Mouse (Mus musculus): Measurements from ENCODE around the gene Alyref. TPM values are rescaled to one million over a fixed set of nuclear protein-coding genes. Genes with fewer than 3 reads are reported as not detected.

Alyref gene
- polyA plus RNA-seq, 1 experiment from 2014 or later = 448 TPM

GRCm38 (mm10) chr11:120550810-120551440 is 47.2 kb downstream of the Alyref start, which contains the start of gene Ppp1r27:
Gene Ppp1r27, minus strand, starts transcription at chr11:120551132.
- WGBS = 93% methylated on average over 28 of the region's 28 CpGs
- 0 out of 2 replicates have a peak within 1 kb of the TSS, but pooled peaks have one; percentile 84 for H3K27ac ChIP-seq (ENCODE audit: low read depth)

GRCm38 (mm10) chr11:120549986-120550809 is 48.0 kb downstream of the Alyref start:
- DNase-seq (ENCODE audit: low spot score) = no peak
- peak; percentile 41 for ATAC-seq (replicated peaks; ENCODE audit: low FRiP score, low TSS enrichment, low read depth)
- WGBS = 66% methylated on average over 11 of the region's 11 CpGs

More at GRCm38 (mm10) chr11:120550810-120551440, 47.2 kb downstream of the Alyref start, which contains the start of gene Ppp1r27:
- Histone ChIP-seq H3K4me1 (replicated peaks; ENCODE audit: control insufficient read depth, insufficient read depth, low read length) (peaks cover 15% of the 10 kb centered on the region), H3K9me3 (ENCODE audit: control insufficient read depth, low read length) (no peaks in the 10 kb centered on the region), H3K4me2 (ENCODE audit: low read length) (peak within 1 kb of the TSS; percentile 89), H3K36me3 (ENCODE audit: control insufficient read depth, insufficient read depth, low read length) (peaks cover 4% of the 10 kb centered on the region; the same call in 1 of the 2 replicates), H3K4me3 (ENCODE audit: low read depth, low read length) (peak within 1 kb of the TSS; percentile 83), H3K9ac (ENCODE audit: low read length) (peak within 1 kb of the TSS; percentile 89), H3K27me3 (replicated peaks; ENCODE audit: control insufficient read depth, insufficient read depth, low read length) (no peaks in the 10 kb centered on the region)
- no peak for ATAC-seq (replicated peaks; ENCODE audit: low FRiP score, low TSS enrichment, low read depth)
- DNase-seq (ENCODE audit: low spot score) = no peak

GRCm38 (mm10) chr11:120549168-120549945 is 48.8 kb downstream of the Alyref start, which contains the start of gene Mcrip1:
Gene Mcrip1, minus strand, starts transcription at chr11:120549727.
- under 1% methylated on average over 76 of the region's 87 CpGs for WGBS

More at GRCm38 (mm10) chr11:120549986-120550809, 48.0 kb downstream of the Alyref start:
- Histone ChIP-seq H3K27ac (ENCODE audit: low read depth) (peak overlapping the region; percentile 84; the same call in 1 of the 2 replicates), H3K4me1 (replicated peaks; ENCODE audit: control insufficient read depth, insufficient read depth, low read length) (peaks cover 15% of the 10 kb centered on the region), H3K4me2 (ENCODE audit: low read length) (peak overlapping the region; percentile 89), H3K9ac (ENCODE audit: low read length) (peak overlapping the region; percentile 89), H3K4me3 (ENCODE audit: low read depth, low read length) (peak overlapping the region; percentile 83), H3K27me3 (replicated peaks; ENCODE audit: control insufficient read depth, insufficient read depth, low read length) (no peaks in the 10 kb centered on the region), H3K9me3 (ENCODE audit: control insufficient read depth, low read length) (no peaks in the 10 kb centered on the region), H3K36me3 (ENCODE audit: control insufficient read depth, insufficient read depth, low read length) (peaks cover 5% of the 10 kb centered on the region)

GRCm38 (mm10) chr11:120548786-120549167 is 49.4 kb downstream of the Alyref start:
- H3K9me3 ChIP-seq (ENCODE audit: control insufficient read depth, low read length) = no peaks in the 10 kb centered on the region
- no peaks in the 10 kb centered on the region for H3K27me3 ChIP-seq (replicated peaks; ENCODE audit: control insufficient read depth, insufficient read depth, low read length)
- H3K36me3 ChIP-seq (ENCODE audit: control insufficient read depth, insufficient read depth, low read length) = peaks cover 19% of the 10 kb centered on the region
- H3K27ac ChIP-seq (ENCODE audit: low read depth) = peak overlapping the region; percentile 84
- peak overlapping the region; percentile 89 for H3K4me2 ChIP-seq (ENCODE audit: low read length)
- H3K9ac ChIP-seq (ENCODE audit: low read length) = peak overlapping the region; percentile 89
- ATAC-seq (replicated peaks; ENCODE audit: low FRiP score, low TSS enrichment, low read depth) (no peak), DNase-seq (ENCODE audit: low spot score) (no peak)
- H3K4me1 ChIP-seq (replicated peaks; ENCODE audit: control insufficient read depth, insufficient read depth, low read length) = peaks cover 15% of the 10 kb centered on the region
- peak overlapping the region; percentile 83 for H3K4me3 ChIP-seq (ENCODE audit: low read depth, low read length)
- WGBS = 18% methylated on average over 7 of the region's 7 CpGs

More at GRCm38 (mm10) chr11:120549168-120549945, 48.8 kb downstream of the Alyref start, which contains the start of gene Mcrip1:
- Histone ChIP-seq H3K9me3 (ENCODE audit: control insufficient read depth, low read length) (no peaks in the 10 kb centered on the region), H3K4me2 (ENCODE audit: low read length) (peak within 1 kb of the TSS; percentile 89), H3K27me3 (replicated peaks; ENCODE audit: control insufficient read depth, insufficient read depth, low read length) (no peaks in the 10 kb centered on the region), H3K4me1 (replicated peaks; ENCODE audit: control insufficient read depth, insufficient read depth, low read length) (peaks cover 15% of the 10 kb centered on the region), H3K4me3 (ENCODE audit: low read depth, low read length) (peak within 1 kb of the TSS; percentile 83), H3K9ac (ENCODE audit: low read length) (peak within 1 kb of the TSS; percentile 89), H3K27ac (ENCODE audit: low read depth) (peak within 1 kb of the TSS; percentile 84), H3K36me3 (ENCODE audit: control insufficient read depth, insufficient read depth, low read length) (peaks cover 13% of the 10 kb centered on the region)
- ATAC-seq (replicated peaks; ENCODE audit: low FRiP score, low TSS enrichment, low read depth) = peak; percentile 82
- peak; percentile 91 for DNase-seq (ENCODE audit: low spot score)

GRCm38 (mm10) chr11:120548214-120548613 is 50.0 kb downstream of the Alyref start:
- 85% methylated on average over 3 of the region's 3 CpGs for WGBS

GRCm38 (mm10) chr11:120547469-120547868 is 50.7 kb downstream of the Alyref start:
- Histone ChIP-seq H3K4me2 (ENCODE audit: low read length) (no peak overlapping the region), H3K9ac (ENCODE audit: low read length) (no peak overlapping the region), H3K9me3 (ENCODE audit: control insufficient read depth, low read length) (no peaks in the 10 kb centered on the region), H3K4me1 (replicated peaks; ENCODE audit: control insufficient read depth, insufficient read depth, low read length) (peaks cover 15% of the 10 kb centered on the region), H3K4me3 (ENCODE audit: low read depth, low read length) (no peak overlapping the region), H3K27ac (ENCODE audit: low read depth) (no peak overlapping the region), H3K36me3 (ENCODE audit: control insufficient read depth, insufficient read depth, low read length) (peaks cover 32% of the 10 kb centered on the region), H3K27me3 (replicated peaks; ENCODE audit: control insufficient read depth, insufficient read depth, low read length) (no peaks in the 10 kb centered on the region)
- DNase-seq (ENCODE audit: low spot score) (no peak), ATAC-seq (replicated peaks; ENCODE audit: low FRiP score, low TSS enrichment, low read depth) (no peak)
- WGBS = 52% methylated on average over 2 of the region's 2 CpGs

More at GRCm38 (mm10) chr11:120548214-120548613, 50.0 kb downstream of the Alyref start:
- peak overlapping the region; percentile 84; the same call in 1 of the 2 replicates for H3K27ac ChIP-seq (ENCODE audit: low read depth)
- peaks cover 25% of the 10 kb centered on the region for H3K36me3 ChIP-seq (ENCODE audit: control insufficient read depth, insufficient read depth, low read length)
- no peak for DNase-seq (ENCODE audit: low spot score)
- H3K27me3 ChIP-seq (replicated peaks; ENCODE audit: control insufficient read depth, insufficient read depth, low read length) = no peaks in the 10 kb centered on the region
- H3K9me3 ChIP-seq (ENCODE audit: control insufficient read depth, low read length) = no peaks in the 10 kb centered on the region
- H3K4me2 ChIP-seq (ENCODE audit: low read length) = peak overlapping the region; percentile 89
- ATAC-seq (replicated peaks; ENCODE audit: low FRiP score, low TSS enrichment, low read depth) = no peak
- peak overlapping the region; percentile 83 for H3K4me3 ChIP-seq (ENCODE audit: low read depth, low read length)
- peak overlapping the region; percentile 89 for H3K9ac ChIP-seq (ENCODE audit: low read length)
- H3K4me1 ChIP-seq (replicated peaks; ENCODE audit: control insufficient read depth, insufficient read depth, low read length) = peaks cover 15% of the 10 kb centered on the region

- 100% methylated on average over 3 of the region's 3 CpGs for WGBS
- no peak overlapping the region for H3K4me3 ChIP-seq (ENCODE audit: low read depth, low read length)
- no peaks in the 10 kb centered on the region for H3K9me3 ChIP-seq (ENCODE audit: control insufficient read depth, low read length)
- no peak overlapping the region for H3K4me2 ChIP-seq (ENCODE audit: low read length)
- no peak overlapping the region for H3K27ac ChIP-seq (ENCODE audit: low read depth)
- no peak overlapping the region for H3K9ac ChIP-seq (ENCODE audit: low read length)
- DNase-seq (ENCODE audit: low spot score) (no peak), ATAC-seq (replicated peaks; ENCODE audit: low FRiP score, low TSS enrichment, low read depth) (no peak)
- peaks cover 43% of the 10 kb centered on the region for H3K36me3 ChIP-seq (ENCODE audit: control insufficient read depth, insufficient read depth, low read length)
- H3K27me3 ChIP-seq (replicated peaks; ENCODE audit: control insufficient read depth, insufficient read depth, low read length) = no peaks in the 10 kb centered on the region
- H3K4me1 ChIP-seq (replicated peaks; ENCODE audit: control insufficient read depth, insufficient read depth, low read length) = peaks cover 15% of the 10 kb centered on the region
Observed at GRCm38 (mm10) chr11:120545964-120546363, 52.2 kb downstream of the Alyref start.

GRCm38 (mm10) chr11:120542376-120542775 is 55.8 kb downstream of the Alyref start:
- Histone ChIP-seq H3K4me3 (ENCODE audit: low read depth, low read length) (no peak overlapping the region), H3K4me2 (ENCODE audit: low read length) (no peak overlapping the region), H3K9ac (ENCODE audit: low read length) (no peak overlapping the region), H3K27me3 (replicated peaks; ENCODE audit: control insufficient read depth, insufficient read depth, low read length) (no peaks in the 10 kb centered on the region), H3K36me3 (ENCODE audit: control insufficient read depth, insufficient read depth, low read length) (peaks cover 43% of the 10 kb centered on the region), H3K4me1 (replicated peaks; ENCODE audit: control insufficient read depth, insufficient read depth, low read length) (peaks cover 11% of the 10 kb centered on the region), H3K27ac (ENCODE audit: low read depth) (no peak overlapping the region), H3K9me3 (ENCODE audit: control insufficient read depth, low read length) (no peaks in the 10 kb centered on the region)
- WGBS = 82% methylated on average over 6 of the region's 6 CpGs
- ATAC-seq (replicated peaks; ENCODE audit: low FRiP score, low TSS enrichment, low read depth) = no peak
- no peak for DNase-seq (ENCODE audit: low spot score)

Measured in intestine, embryonic 14.5 days (tissue).